Comparison of ENCODE assay signal across 11 mouse cellular contexts in the genomic region with DNA sequence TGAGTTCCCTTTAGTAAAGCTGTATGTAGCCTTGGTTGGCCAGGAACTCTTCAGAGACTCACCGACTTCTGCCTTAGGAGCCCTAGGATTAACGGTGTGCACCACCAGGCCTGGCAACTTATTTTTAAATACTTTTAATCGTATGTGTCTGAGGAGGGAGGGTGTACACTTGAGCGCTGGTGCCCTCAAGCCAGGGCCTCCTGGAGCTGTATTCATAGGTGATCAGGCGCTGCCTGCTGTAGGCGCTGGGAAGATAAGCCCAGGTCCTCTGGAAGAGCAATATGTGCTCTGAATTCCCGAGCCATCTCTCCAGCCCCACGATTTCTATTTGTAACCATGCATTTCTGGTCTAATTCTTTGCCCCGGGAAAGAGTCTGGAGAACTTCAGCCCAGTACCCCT. TPM values are rescaled to one million over a fixed set of nuclear protein-coding genes. Genes with fewer than 3 reads are reported as not detected.
DNase-seq lines count a peak whose midpoint lies in the region; ATAC-seq and TF ChIP-seq lines count a peak whose summit lies in the region.
"Had no signal": no experiment of that assay in that cellular context is flagged by ENCODE, and none has a peak within 500 bp of the region (broad histone marks: within the 10 kb centered on the region; RNA-seq: fewer than 3 reads in every experiment).

No protein-coding gene starts in this region.

- peaks cover 83% of the 10 kb centered on the region for H3K36me3 ChIP-seq in embryonic facial prominence, embryonic 13.5 days
- peaks cover 96% of the 10 kb centered on the region for H3K36me3 ChIP-seq in embryonic facial prominence, embryonic 10.5 days (replicated peaks)
- H3K36me3 ChIP-seq in hindbrain, postnatal 0 days (ENCODE audit: insufficient read depth, low read length), result peaks cover 36% of the 10 kb centered on the region
- H3K36me3 ChIP-seq in hindbrain, embryonic 14.5 days (replicated peaks; ENCODE audit: control insufficient read depth, insufficient read depth), result peaks cover 88% of the 10 kb centered on the region
- H3K36me3 ChIP-seq in embryonic facial prominence, embryonic 14.5 days (ENCODE audit: control insufficient read depth, insufficient read depth, low read length), result peaks cover 62% of the 10 kb centered on the region
- H3K36me3 ChIP-seq in liver, embryonic 14.5 days (replicated peaks; ENCODE audit: control insufficient read depth, insufficient read depth, low read depth), result peaks cover 20% of the 10 kb centered on the region

- H3K4me3 ChIP-seq in embryonic facial prominence, embryonic 13.5 days, result no peak overlapping the region
- H3K4me3 ChIP-seq in embryonic facial prominence, embryonic 10.5 days, result no peak overlapping the region
- no peak overlapping the region for H3K4me3 ChIP-seq in hindbrain, postnatal 0 days (ENCODE audit: low read length)
- no peak overlapping the region for H3K4me3 ChIP-seq in hindbrain, embryonic 14.5 days (replicated peaks; ENCODE audit: low read length)
- H3K4me3 ChIP-seq in embryonic facial prominence, embryonic 14.5 days (ENCODE audit: low read depth, low read length), result no peak overlapping the region
- no peak overlapping the region for H3K4me3 ChIP-seq in liver, embryonic 14.5 days (ENCODE audit: insufficient read depth in 1 of 2, low read depth in 2 of 2, low read length in 2 of 2)
- H3K4me3 ChIP-seq: midbrain, embryonic 12.5 days had no signal

- no peaks in the 10 kb centered on the region for H3K9me3 ChIP-seq in embryonic facial prominence, embryonic 13.5 days
- no peaks in the 10 kb centered on the region for H3K9me3 ChIP-seq in embryonic facial prominence, embryonic 10.5 days
- H3K9me3 ChIP-seq in hindbrain, postnatal 0 days (ENCODE audit: low read length), result no peaks in the 10 kb centered on the region
- H3K9me3 ChIP-seq in hindbrain, embryonic 14.5 days (ENCODE audit: control insufficient read depth, low read length), result no peaks in the 10 kb centered on the region
- H3K9me3 ChIP-seq in embryonic facial prominence, embryonic 14.5 days (ENCODE audit: control insufficient read depth, low read length), result no peaks in the 10 kb centered on the region
- H3K9me3 ChIP-seq in liver, embryonic 14.5 days (ENCODE audit: control insufficient read depth, low read length), result no peaks in the 10 kb centered on the region
- H3K9me3 ChIP-seq: midbrain, embryonic 12.5 days had no signal

- H3K27me3 ChIP-seq in embryonic facial prominence, embryonic 13.5 days, result no peaks in the 10 kb centered on the region
- H3K27me3 ChIP-seq in embryonic facial prominence, embryonic 10.5 days (replicated peaks; ENCODE audit: low read depth, poor library complexity, severe bottlenecking), result no peaks in the 10 kb centered on the region
- H3K27me3 ChIP-seq in hindbrain, postnatal 0 days (ENCODE audit: insufficient read depth, low read length), result no peaks in the 10 kb centered on the region
- H3K27me3 ChIP-seq in hindbrain, embryonic 14.5 days (ENCODE audit: control insufficient read depth, insufficient read depth, low read length), result no peaks in the 10 kb centered on the region
- no peaks in the 10 kb centered on the region for H3K27me3 ChIP-seq in embryonic facial prominence, embryonic 14.5 days (replicated peaks; ENCODE audit: control insufficient read depth, insufficient read depth, low read length)
- H3K27me3 ChIP-seq in liver, embryonic 14.5 days (ENCODE audit: control insufficient read depth, insufficient read depth, low read length), result no peaks in the 10 kb centered on the region
- H3K27me3 ChIP-seq: midbrain, embryonic 12.5 days had no signal

- H3K4me1 ChIP-seq in embryonic facial prominence, embryonic 13.5 days, result peaks cover 30% of the 10 kb centered on the region
- H3K4me1 ChIP-seq in embryonic facial prominence, embryonic 10.5 days, result peaks cover 43% of the 10 kb centered on the region
- no peaks in the 10 kb centered on the region for H3K4me1 ChIP-seq in hindbrain, postnatal 0 days (ENCODE audit: insufficient read depth, low read length)
- peaks cover 7% of the 10 kb centered on the region; the same call in 1 of the 2 replicates for H3K4me1 ChIP-seq in hindbrain, embryonic 14.5 days (replicated peaks; ENCODE audit: control insufficient read depth, insufficient read depth, low read length)
- H3K4me1 ChIP-seq in embryonic facial prominence, embryonic 14.5 days (ENCODE audit: control insufficient read depth, insufficient read depth, low read length), result no peaks in the 10 kb centered on the region; the same call in 1 of the 2 replicates
- H3K4me1 ChIP-seq in liver, embryonic 14.5 days (replicated peaks; ENCODE audit: control insufficient read depth in 2 of 2, insufficient read depth in 2 of 2, low read length in 1 of 2), result peaks cover 26 to 39% of the 10 kb centered on the region in 2 experiments

- WGBS in embryonic facial prominence, embryonic 13.5 days, result 42% methylated on average over 9 of the region's 9 CpGs
- WGBS in embryonic facial prominence, embryonic 10.5 days, result 46% methylated on average over 9 of the region's 9 CpGs
- 34% methylated on average over 9 of the region's 9 CpGs for WGBS in hindbrain, postnatal 0 days
- WGBS in hindbrain, embryonic 14.5 days, result 46% methylated on average over 9 of the region's 9 CpGs
- 46% methylated on average over 9 of the region's 9 CpGs for WGBS in embryonic facial prominence, embryonic 14.5 days
- WGBS in liver, embryonic 14.5 days (ENCODE audit: insufficient replicate concordance), result 16% methylated on average over 9 of the region's 9 CpGs

- 0 out of 2 replicates have a peak overlapping the region, but pooled peaks have one; percentile 9 for H3K4me2 ChIP-seq in embryonic facial prominence, embryonic 13.5 days
- no peak overlapping the region for H3K4me2 ChIP-seq in hindbrain, postnatal 0 days (ENCODE audit: low read depth, low read length)
- H3K4me2 ChIP-seq in hindbrain, embryonic 14.5 days (replicated peaks), result no peak overlapping the region
- H3K4me2 ChIP-seq in embryonic facial prominence, embryonic 14.5 days (ENCODE audit: low read depth, low read length), result no peak overlapping the region
- peak overlapping the region; percentile 60 for H3K4me2 ChIP-seq in liver, embryonic 14.5 days (ENCODE audit: low read depth)
- H3K4me2 ChIP-seq: midbrain, embryonic 12.5 days had no signal

- DNase-seq in embryonic facial prominence, embryonic 10.5 days (ENCODE audit: low spot score), result no peak
- no peak for DNase-seq in hindbrain, postnatal 0 days (ENCODE audit: low spot score)
- DNase-seq in hindbrain, embryonic 14.5 days (ENCODE audit: low spot score), result no peak
- no peak for DNase-seq in embryonic facial prominence, embryonic 14.5 days (ENCODE audit: low spot score)
- DNase-seq in liver, embryonic 14.5 days (ENCODE audit: low read depth in 3 of 3, low spot score in 3 of 3), result no peak
- no peak for DNase-seq in cerebellum, adult 9-11 months
- DNase-seq in adrenal gland, adult 8-10 months, result no peak

- peak overlapping the region; percentile 72 for H3K27ac ChIP-seq in embryonic facial prominence, embryonic 13.5 days
- H3K27ac ChIP-seq in embryonic facial prominence, embryonic 10.5 days (replicated peaks), result no peak overlapping the region
- H3K27ac ChIP-seq in hindbrain, postnatal 0 days, result peak overlapping the region; percentile 58
- no peak overlapping the region for H3K27ac ChIP-seq in hindbrain, embryonic 14.5 days
- peak overlapping the region; percentile 58 for H3K27ac ChIP-seq in embryonic facial prominence, embryonic 14.5 days (replicated peaks; ENCODE audit: low read depth, low read length)
- H3K27ac ChIP-seq in liver, embryonic 14.5 days, result peak overlapping the region; percentile 68
- H3K27ac ChIP-seq: midbrain, embryonic 12.5 days had no signal

- no peak for TF ChIP-seq EP300 in liver, embryonic 14.5 days (IDR thresholded peaks at IDR 0.05; ENCODE audit: low read depth)

- no peak for TF ChIP-seq CTCF in hindbrain, postnatal 0 days (IDR thresholded peaks at IDR 0.05; ENCODE audit: low read depth)
- no peak for TF ChIP-seq CTCF in liver, embryonic 14.5 days (IDR thresholded peaks at IDR 0.05; ENCODE audit: low read depth)

- H3K9ac ChIP-seq in embryonic facial prominence, embryonic 13.5 days, result no peak overlapping the region
- no peak overlapping the region for H3K9ac ChIP-seq in hindbrain, postnatal 0 days (replicated peaks; ENCODE audit: low read length)
- H3K9ac ChIP-seq in hindbrain, embryonic 14.5 days, result no peak overlapping the region
- no peak overlapping the region for H3K9ac ChIP-seq in embryonic facial prominence, embryonic 14.5 days (ENCODE audit: low read depth, low read length)
- peak overlapping the region; percentile 51 for H3K9ac ChIP-seq in liver, embryonic 14.5 days (replicated peaks)
- H3K9ac ChIP-seq: midbrain, embryonic 12.5 days had no signal

- ATAC-seq in embryonic facial prominence, embryonic 13.5 days (ENCODE audit: insufficient number of reproducible peaks, insufficient read depth, low FRiP score, low TSS enrichment, low read depth), result no peak
- no peak for ATAC-seq in hindbrain, postnatal 0 days
- ATAC-seq in hindbrain, embryonic 14.5 days (ENCODE audit: low FRiP score), result no peak
- ATAC-seq in embryonic facial prominence, embryonic 14.5 days (ENCODE audit: low read depth), result peak; percentile 3; the same call in 1 of the 2 replicates
- peak; percentile 67; the same call in 1 of the 2 replicates for ATAC-seq in liver, embryonic 14.5 days (ENCODE audit: insufficient read depth)

RNA-seq across cellular contexts. Expression of a gene that starts 16.2 kb away (rescaled TPM):
- 103 TPM in 2 replicates for polyA plus RNA-seq in embryonic facial prominence, embryonic 13.5 days (2015; fragmentation: Nextera tagmentation; extraction: Ambion mirVana)
- polyA plus RNA-seq in embryonic facial prominence, embryonic 10.5 days (2016; fragmentation: Nextera tagmentation; extraction: Ambion mirVana), result 108 TPM in 2 replicates
- 250 and 316 TPM in 2 replicates for total RNA-seq in hindbrain, postnatal 0 days (2014; rRNA removed)
- polyA plus RNA-seq in hindbrain, postnatal 0 days (2015; fragmentation: Nextera tagmentation; extraction: Ambion mirVana), result 354 and 366 TPM in 2 replicates
- polyA plus RNA-seq in hindbrain, embryonic 14.5 days (2014; fragmentation: Nextera tagmentation; extraction: Ambion mirVana), result 290 and 308 TPM in 2 replicates
- polyA plus RNA-seq in embryonic facial prominence, embryonic 14.5 days (2014; fragmentation: Nextera tagmentation; extraction: Ambion mirVana), result 97.9 and 99.8 TPM in 2 replicates
- 15.5 and 17.5 TPM in 2 replicates for polyA plus RNA-seq in liver, embryonic 14.5 days (2012; rRNA removed)
- polyA plus RNA-seq in liver, embryonic 14.5 days (2014; fragmentation: Nextera tagmentation; extraction: Ambion mirVana), result 31.9 and 36.0 TPM in 2 replicates
- 10 to 100 TPM; 37.3 to 58.7 (median 43.6) TPM for total RNA-seq in adrenal gland, adult 8-10 months (2022)

RNA-seq across cellular contexts. Expression of a gene that starts 31.7 kb away (rescaled TPM):
- 49.6 and 49.8 TPM in 2 replicates for polyA plus RNA-seq in embryonic facial prominence, embryonic 13.5 days (2015; fragmentation: Nextera tagmentation; extraction: Ambion mirVana)
- 36.7 and 38.1 TPM in 2 replicates for polyA plus RNA-seq in embryonic facial prominence, embryonic 10.5 days (2016; fragmentation: Nextera tagmentation; extraction: Ambion mirVana)
- 41.2 and 43.5 TPM in 2 replicates for total RNA-seq in hindbrain, postnatal 0 days (2014; rRNA removed)
- 34.4 and 36.4 TPM in 2 replicates for polyA plus RNA-seq in hindbrain, postnatal 0 days (2015; fragmentation: Nextera tagmentation; extraction: Ambion mirVana)
- 44.3 and 45.1 TPM in 2 replicates for polyA plus RNA-seq in hindbrain, embryonic 14.5 days (2014; fragmentation: Nextera tagmentation; extraction: Ambion mirVana)
- 40.1 and 42.0 TPM in 2 replicates for polyA plus RNA-seq in embryonic facial prominence, embryonic 14.5 days (2014; fragmentation: Nextera tagmentation; extraction: Ambion mirVana)
- 12.7 and 13.7 TPM in 2 replicates for polyA plus RNA-seq in liver, embryonic 14.5 days (2012; rRNA removed)
- polyA plus RNA-seq in liver, embryonic 14.5 days (2014; fragmentation: Nextera tagmentation; extraction: Ambion mirVana), result 12.1 and 12.7 TPM in 2 replicates
- total RNA-seq in adrenal gland, adult 8-10 months (2022), result 10 to 100 TPM; 32.8 to 59.9 (median 45.6) TPM

RNA-seq across cellular contexts. Expression of a gene that starts 32.6 kb away (rescaled TPM):
- 45.9 and 47.0 TPM in 2 replicates for polyA plus RNA-seq in embryonic facial prominence, embryonic 13.5 days (2015; fragmentation: Nextera tagmentation; extraction: Ambion mirVana)
- polyA plus RNA-seq in embryonic facial prominence, embryonic 10.5 days (2016; fragmentation: Nextera tagmentation; extraction: Ambion mirVana), result 44.4 and 48.1 TPM in 2 replicates
- 44.7 and 55.1 TPM in 2 replicates for total RNA-seq in hindbrain, postnatal 0 days (2014; rRNA removed)
- 30.7 and 31.4 TPM in 2 replicates for polyA plus RNA-seq in hindbrain, postnatal 0 days (2015; fragmentation: Nextera tagmentation; extraction: Ambion mirVana)
- 45.5 and 48.9 TPM in 2 replicates for polyA plus RNA-seq in hindbrain, embryonic 14.5 days (2014; fragmentation: Nextera tagmentation; extraction: Ambion mirVana)
- polyA plus RNA-seq in embryonic facial prominence, embryonic 14.5 days (2014; fragmentation: Nextera tagmentation; extraction: Ambion mirVana), result 61.4 and 65.4 TPM in 2 replicates
- 29.9 and 38.6 TPM in 2 replicates for polyA plus RNA-seq in liver, embryonic 14.5 days (2012; rRNA removed)
- polyA plus RNA-seq in liver, embryonic 14.5 days (2014; fragmentation: Nextera tagmentation; extraction: Ambion mirVana), result 46.6 and 59.1 TPM in 2 replicates
- total RNA-seq in adrenal gland, adult 8-10 months (2022), result 10 to 100 TPM; 66.7 to 96.6 (median 86.8) TPM

RNA-seq across cellular contexts. Expression of a gene that starts 46.4 kb away (rescaled TPM):
- polyA plus RNA-seq in embryonic facial prominence, embryonic 13.5 days (2015; fragmentation: Nextera tagmentation; extraction: Ambion mirVana), result 0.45 TPM in 1 of 2 replicates, not detected in the other
- polyA plus RNA-seq in embryonic facial prominence, embryonic 10.5 days (2016; fragmentation: Nextera tagmentation; extraction: Ambion mirVana), result not detected in 2 replicates
- not detected in 2 replicates for total RNA-seq in hindbrain, postnatal 0 days (2014; rRNA removed)
- not detected in 2 replicates for polyA plus RNA-seq in hindbrain, postnatal 0 days (2015; fragmentation: Nextera tagmentation; extraction: Ambion mirVana)
- polyA plus RNA-seq in hindbrain, embryonic 14.5 days (2014; fragmentation: Nextera tagmentation; extraction: Ambion mirVana), result not detected in 2 replicates
- not detected in 2 replicates for polyA plus RNA-seq in embryonic facial prominence, embryonic 14.5 days (2014; fragmentation: Nextera tagmentation; extraction: Ambion mirVana)
- not detected in 2 replicates for polyA plus RNA-seq in liver, embryonic 14.5 days (2012; rRNA removed)
- not detected in 2 replicates for polyA plus RNA-seq in liver, embryonic 14.5 days (2014; fragmentation: Nextera tagmentation; extraction: Ambion mirVana)
- not detected for total RNA-seq in adrenal gland, adult 8-10 months (2022)
- total RNA-seq: adrenal gland, postnatal 4 days; layer of hippocampus, adult 8-10 months had no signal
- polyA plus RNA-seq: midbrain, embryonic 12.5 days had no signal

RNA-seq across cellular contexts. Expression of a gene that starts 51.4 kb away (rescaled TPM):
- 0.51 and 0.56 TPM in 2 replicates for polyA plus RNA-seq in embryonic facial prominence, embryonic 13.5 days (2015; fragmentation: Nextera tagmentation; extraction: Ambion mirVana)
- 0.08 and 0.12 TPM in 2 replicates for polyA plus RNA-seq in embryonic facial prominence, embryonic 10.5 days (2016; fragmentation: Nextera tagmentation; extraction: Ambion mirVana)
- 3.5 and 3.9 TPM in 2 replicates for total RNA-seq in hindbrain, postnatal 0 days (2014; rRNA removed)
- 2.4 and 2.8 TPM in 2 replicates for polyA plus RNA-seq in hindbrain, postnatal 0 days (2015; fragmentation: Nextera tagmentation; extraction: Ambion mirVana)
- 2.6 and 3.0 TPM in 2 replicates for polyA plus RNA-seq in hindbrain, embryonic 14.5 days (2014; fragmentation: Nextera tagmentation; extraction: Ambion mirVana)
- polyA plus RNA-seq in embryonic facial prominence, embryonic 14.5 days (2014; fragmentation: Nextera tagmentation; extraction: Ambion mirVana), result 0.22 and 0.31 TPM in 2 replicates
- not detected in 2 replicates for polyA plus RNA-seq in liver, embryonic 14.5 days (2012; rRNA removed)
- polyA plus RNA-seq in liver, embryonic 14.5 days (2014; fragmentation: Nextera tagmentation; extraction: Ambion mirVana), result not detected in 2 replicates
- total RNA-seq in adrenal gland, adult 8-10 months (2022), result not detected

Comparison
In these comparisons a context has a peak if more than half of its experiments do, and no peak if none do; other contexts are left out.
1. ATAC-seq: peak in embryonic facial prominence, embryonic 14.5 days (single experiment) and liver, embryonic 14.5 days (single experiment); none in embryonic facial prominence, embryonic 13.5 days (single experiment), hindbrain, postnatal 0 days (single experiment) and hindbrain, embryonic 14.5 days (single experiment).
2. H3K27ac ChIP-seq: peak in embryonic facial prominence, embryonic 13.5 days (single experiment), hindbrain, postnatal 0 days (single experiment), embryonic facial prominence, embryonic 14.5 days (single experiment) and liver, embryonic 14.5 days (single experiment); none in embryonic facial prominence, embryonic 10.5 days (single experiment) and hindbrain, embryonic 14.5 days (single experiment).
3. H3K4me2 ChIP-seq: peak in embryonic facial prominence, embryonic 13.5 days (single experiment) and liver, embryonic 14.5 days (single experiment); none in hindbrain, postnatal 0 days (single experiment), hindbrain, embryonic 14.5 days (single experiment) and embryonic facial prominence, embryonic 14.5 days (single experiment).